Mouse (Mus musculus) olfactory bulb, adult 2 months (tissue): ENCODE results near the gene Gab2. TPM values are rescaled to one million over a fixed set of nuclear protein-coding genes. Genes with fewer than 3 reads are reported as not detected.

Experiments used
- H3K27ac ChIP-seq: fragments of 200-500 bp; 2 replicates; pipeline ENCODE4 v1.5.1; 2012; ENCODE audit warnings: low read depth, low read length; ENCODE audit not compliant: insufficient read depth
- H3K4me1 ChIP-seq: fragments of 200-500 bp; 2 replicates; pipeline ENCODE4 v1.6.1; 2012; ENCODE audit warnings: low read length; ENCODE audit not compliant: control insufficient read depth, insufficient read depth
- H3K4me3 ChIP-seq: fragments of 200-500 bp; 2 replicates; pipeline ENCODE4 v1.5.1; 2012; ENCODE audit warnings: mild to moderate bottlenecking, low read depth, low read length, moderate library complexity; ENCODE audit not compliant: insufficient read depth
- CTCF ChIP-seq: fragments of 200-500 bp; IDR thresholded peaks from 2 replicates; pipeline ENCODE4 v1.5.1; 2012; ENCODE audit warnings: low read depth, mild to moderate bottlenecking, low read length, moderate library complexity; ENCODE audit not compliant: insufficient read depth
- POLR2A ChIP-seq: fragments of 200-500 bp; IDR thresholded peaks from 2 replicates; pipeline ENCODE4 v1.6.1; 2012; ENCODE audit warnings: mild to moderate bottlenecking, low read depth, low read length, moderate library complexity; ENCODE audit not compliant: insufficient read depth
- WGBS: fragments of 180-500 bp; shearing (Covaris S2); methylation state at CpG from one replicate; pipeline ENCODE4 v1.1.7; 2018; 5-methylcytosine and 5-hydroxymethylcytosine counted together
- polyA plus RNA-seq: library from polyadenylated mRNA; stranded (reverse); fragments of >200 nt; gene quantifications from 2 replicates; pipeline ENCODE4 v1.2.4, GENCODE M21; 2012; ENCODE audit warnings: low replicate concordance; ENCODE audit not compliant: missing spikeins, insufficient read depth, insufficient read length

The Gab2 gene
- polyA plus RNA-seq, 1 experiment, result not detected

DNA sequence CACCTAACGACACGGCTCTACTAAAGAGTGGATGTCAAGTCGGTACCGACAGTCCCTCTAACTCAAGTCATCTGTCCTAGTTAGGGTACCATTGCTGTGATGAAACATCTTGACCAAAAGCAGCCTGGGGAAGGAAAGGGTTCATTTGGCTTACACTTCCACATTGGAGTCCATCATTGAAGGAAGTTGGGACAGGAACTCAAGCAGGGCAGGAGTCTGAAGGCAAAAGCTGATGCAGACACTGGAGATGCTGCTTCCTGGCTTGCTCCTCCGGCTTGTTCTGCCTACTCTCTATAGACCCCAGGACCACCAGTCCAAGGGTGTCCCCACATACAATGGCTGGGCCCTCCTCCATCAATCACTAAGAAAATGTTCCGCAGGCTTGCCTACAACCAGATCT, 234.3 kb downstream of the Gab2 start:
- H3K4me3 ChIP-seq, result no peak overlapping the region
- TF ChIP-seq CTCF (no peak), POLR2A (no peak)
- H3K27ac ChIP-seq, result no peak overlapping the region
- 90% methylated on average over 6 of the region's 6 CpGs for WGBS
- no peaks in the 10 kb centered on the region for H3K4me1 ChIP-seq

DNA sequence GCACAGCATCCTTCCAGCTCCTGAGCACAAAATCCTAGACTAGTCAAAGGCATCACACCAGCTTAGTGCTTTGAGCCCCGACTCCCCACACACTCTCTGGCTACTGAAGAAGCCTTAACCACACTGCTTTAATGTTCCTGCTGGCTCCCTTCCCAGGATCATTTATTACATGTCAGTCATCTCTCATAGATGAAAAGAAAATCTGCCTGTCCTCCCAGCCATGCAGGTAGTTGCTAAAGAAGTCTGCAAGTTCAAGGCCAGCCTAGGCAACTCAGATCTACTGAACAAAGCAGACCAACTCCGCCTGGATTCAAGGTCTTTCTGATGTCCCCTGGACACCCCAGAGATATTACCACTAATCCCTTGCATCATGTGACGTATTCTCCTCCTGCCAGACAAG, 236.3 kb downstream of the Gab2 start:
- Histone ChIP-seq H3K27ac (no peak overlapping the region), H3K4me1 (no peaks in the 10 kb centered on the region), H3K4me3 (no peak overlapping the region)
- TF ChIP-seq CTCF, result no peak
- no peak for TF ChIP-seq POLR2A
- 90% methylated on average over 3 of the region's 3 CpGs for WGBS

DNA sequence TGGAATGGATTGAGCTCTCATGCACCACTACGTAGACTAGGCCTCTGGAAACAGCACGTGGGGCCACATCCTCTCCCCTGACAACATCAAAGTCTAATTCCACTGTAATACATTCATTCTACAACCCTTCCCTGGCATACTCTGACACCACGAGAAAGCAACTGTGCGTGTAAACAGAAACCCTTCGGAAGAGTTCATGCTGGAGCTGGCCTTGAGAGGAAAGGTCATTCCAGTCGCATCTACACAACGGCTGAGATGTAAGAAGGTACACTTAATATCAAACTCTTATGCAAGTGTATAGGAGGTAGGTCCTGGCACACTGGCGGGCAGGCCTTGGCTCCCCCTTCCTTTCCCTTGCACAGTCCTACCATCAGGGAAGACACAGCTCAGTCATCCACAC, 243.0 kb downstream of the Gab2 start:
- TF ChIP-seq POLR2A (no peak), CTCF (no peak)
- WGBS, result 93% methylated on average over 8 of the region's 8 CpGs
- Histone ChIP-seq H3K27ac (no peak overlapping the region), H3K4me1 (peaks cover 16% of the 10 kb centered on the region), H3K4me3 (no peak overlapping the region)

DNA sequence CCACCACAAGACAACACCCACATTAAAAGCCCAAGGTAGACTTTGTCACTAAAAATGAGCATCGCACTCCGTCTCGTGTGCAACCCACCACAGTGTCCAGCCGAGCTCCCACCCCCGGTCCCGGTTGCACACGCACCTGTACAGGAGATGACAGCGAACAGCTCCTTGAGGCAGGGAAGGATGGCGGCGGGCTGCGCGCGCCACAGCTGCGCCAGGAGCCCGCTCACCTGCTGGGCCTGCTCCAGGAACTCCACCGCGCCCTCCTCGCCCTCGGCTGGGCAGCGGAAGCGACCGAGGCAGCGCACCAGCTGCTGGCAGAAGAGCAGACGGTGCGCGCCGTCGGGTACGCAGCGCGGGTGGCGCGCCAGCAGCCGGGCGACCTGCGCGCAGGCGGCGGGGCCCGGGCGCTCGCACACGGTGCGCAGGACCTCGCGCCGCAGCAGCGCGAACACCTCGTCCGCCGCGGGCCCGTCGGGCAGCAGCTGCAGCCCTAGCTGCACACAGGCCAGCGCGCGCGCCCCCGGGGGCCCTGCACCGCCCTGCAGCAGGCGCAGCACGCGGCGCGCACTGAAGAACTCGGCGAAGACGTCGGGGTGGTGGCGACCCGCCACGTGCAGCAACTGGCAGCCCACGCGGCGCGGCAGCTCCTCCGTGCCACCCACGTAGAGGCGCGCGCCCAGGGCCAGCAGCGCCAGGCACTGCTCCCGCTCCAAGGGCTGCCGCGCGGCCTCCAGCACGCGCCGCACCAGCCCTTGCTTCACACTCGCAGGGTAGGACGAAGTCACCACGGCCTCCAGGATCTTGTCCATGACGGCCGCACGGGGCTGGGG, 244.0 kb downstream of the Gab2 start:
- Histone ChIP-seq H3K4me3 (peak overlapping the region; percentile 18), H3K27ac (no peak overlapping the region), H3K4me1 (peaks cover 26% of the 10 kb centered on the region)
- TF ChIP-seq POLR2A (no peak), CTCF (no peak)
- WGBS, result 34% methylated on average over 96 of the region's 96 CpGs

DNA sequence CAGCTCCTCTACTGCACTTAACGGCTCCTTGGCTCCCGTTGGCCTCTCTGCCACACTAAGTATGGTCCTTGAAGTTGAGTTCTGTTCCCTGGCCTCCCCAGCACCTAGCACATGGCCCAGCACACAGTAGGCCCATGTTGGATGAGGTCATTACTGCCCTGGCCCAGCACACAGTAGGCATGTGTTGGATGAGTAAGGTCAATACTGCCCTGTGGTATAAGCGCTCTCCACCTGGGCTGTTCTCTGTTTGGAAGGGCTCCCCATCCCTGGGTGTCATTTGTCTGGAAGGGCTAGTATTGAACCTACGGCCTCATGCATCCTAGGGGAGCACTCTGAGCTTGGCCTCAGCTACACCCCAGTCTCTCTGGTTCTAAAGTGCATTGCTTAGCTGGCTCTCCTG, 246.0 kb downstream of the Gab2 start:
- H3K4me1 ChIP-seq, result peaks cover 33% of the 10 kb centered on the region
- no peak overlapping the region for H3K4me3 ChIP-seq
- WGBS, result 94% methylated on average over 4 of the region's 4 CpGs
- H3K27ac ChIP-seq, result no peak overlapping the region
- no peak for TF ChIP-seq CTCF

DNA sequence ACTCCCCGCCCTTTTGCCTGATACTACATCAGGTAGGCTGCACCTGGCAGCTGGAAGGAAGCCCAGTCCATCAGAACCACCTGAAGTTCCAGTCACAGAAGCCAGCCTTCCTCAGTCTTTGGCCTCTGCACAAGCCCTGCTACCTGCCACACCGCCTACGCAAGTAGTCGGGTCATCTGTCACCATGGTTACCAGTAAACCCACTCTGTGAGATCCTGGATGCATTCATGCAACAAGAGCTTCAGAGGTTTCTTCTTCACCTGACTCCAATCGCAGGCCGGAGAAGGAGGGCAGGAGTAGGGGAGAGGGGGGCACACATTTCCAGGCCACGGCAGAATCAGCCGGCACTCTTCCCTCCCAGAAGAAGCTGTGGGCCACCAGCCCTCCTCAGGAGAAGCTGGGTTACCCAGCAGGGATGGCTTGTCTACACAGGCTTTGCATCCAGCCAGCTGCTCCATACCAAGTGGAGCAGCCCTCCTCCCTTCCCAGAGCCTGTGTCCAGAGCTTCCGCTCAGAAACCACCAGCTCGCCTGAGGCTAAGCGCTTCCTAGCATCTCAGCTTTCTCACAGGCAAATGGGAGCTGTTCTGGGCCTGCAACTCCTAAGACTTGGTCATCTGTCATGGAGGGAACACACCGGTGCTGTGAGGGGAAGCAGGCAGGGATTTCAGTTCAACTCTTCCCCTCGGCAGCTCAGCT, 247.7 kb downstream of the Gab2 start:
- Histone ChIP-seq H3K4me3 (no peak overlapping the region), H3K4me1 (peaks cover 42% of the 10 kb centered on the region), H3K27ac (no peak overlapping the region)
- TF ChIP-seq CTCF (no peak), POLR2A (no peak)
- WGBS, result 66% methylated on average over 13 of the region's 13 CpGs

DNA sequence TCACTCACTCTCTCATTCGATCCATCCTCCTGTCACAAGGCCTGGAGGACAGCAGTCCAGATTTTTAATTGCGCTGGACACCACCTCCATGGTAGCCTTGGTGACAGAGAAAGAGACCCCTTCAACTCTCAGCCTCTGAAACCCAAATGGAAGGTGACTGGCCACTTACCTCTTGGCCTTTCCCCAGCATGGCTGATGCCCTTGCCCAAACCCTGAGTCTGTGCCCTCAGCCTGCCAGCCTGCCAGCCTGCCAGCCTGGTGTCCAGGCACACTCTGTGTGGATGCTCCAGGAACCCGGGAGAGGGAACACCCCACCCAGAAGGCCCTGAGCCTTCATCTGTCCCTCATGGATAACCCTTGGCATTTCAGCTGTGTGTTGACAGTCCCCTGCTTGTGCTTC, 248.3 kb downstream of the Gab2 start:
- H3K27ac ChIP-seq, result no peak overlapping the region
- H3K4me1 ChIP-seq, result peaks cover 42% of the 10 kb centered on the region
- TF ChIP-seq CTCF (no peak), POLR2A (no peak)
- no peak overlapping the region for H3K4me3 ChIP-seq
- WGBS, result 79% methylated on average over 3 of the region's 3 CpGs

DNA sequence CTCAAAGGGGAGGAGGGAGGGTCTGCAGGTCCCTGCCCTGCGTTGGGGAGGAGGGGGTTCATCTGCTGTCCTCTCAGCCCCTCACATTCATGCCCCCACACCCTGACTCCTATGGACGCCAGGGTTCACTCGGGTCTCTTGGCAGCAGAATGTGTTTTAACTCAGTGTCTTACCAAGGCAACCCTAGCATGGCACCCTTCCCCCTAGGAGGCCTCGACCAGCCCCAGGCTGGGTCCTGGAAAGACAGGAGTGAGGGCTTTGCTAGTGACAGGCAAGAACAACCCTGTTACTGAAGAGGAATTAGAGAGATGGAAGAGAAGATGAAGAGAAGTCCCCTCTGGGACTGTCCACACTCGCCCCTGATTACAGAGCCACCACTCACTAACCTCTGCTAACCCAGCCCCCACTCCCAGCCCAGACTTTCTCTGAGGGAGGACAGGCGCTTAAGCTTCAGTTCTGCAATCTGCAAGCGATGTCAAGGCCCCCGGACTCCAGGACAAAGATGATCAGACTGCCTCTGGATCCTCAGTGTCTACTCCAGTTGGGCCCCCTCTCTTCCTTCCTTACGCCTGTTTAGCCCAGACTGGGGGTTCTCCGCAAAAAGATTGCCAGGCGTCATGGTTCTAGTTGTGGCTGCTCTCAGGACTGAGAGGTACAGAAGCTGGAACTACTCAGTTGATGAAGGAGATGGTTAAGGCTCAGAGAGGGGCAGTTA, 249.7 kb downstream of the Gab2 start:
- Histone ChIP-seq H3K4me3 (peak overlapping the region; percentile 96), H3K27ac (no peak overlapping the region)
- 50% methylated on average over 11 of the region's 11 CpGs for WGBS

More for the DNA sequence above, 249.7 kb downstream of the Gab2 start:
- TF ChIP-seq POLR2A (no peak), CTCF (no peak)
- peaks cover 33% of the 10 kb centered on the region for H3K4me1 ChIP-seq
